Mouse (Mus musculus): ENCODE results near the gene Pank2.
"Not testable (repeated sequence)": the region's sequence is repeated elsewhere in the genome, so short reads cannot be mapped to it uniquely, and the experiment has no call there.

Pank2 gene

DNA sequence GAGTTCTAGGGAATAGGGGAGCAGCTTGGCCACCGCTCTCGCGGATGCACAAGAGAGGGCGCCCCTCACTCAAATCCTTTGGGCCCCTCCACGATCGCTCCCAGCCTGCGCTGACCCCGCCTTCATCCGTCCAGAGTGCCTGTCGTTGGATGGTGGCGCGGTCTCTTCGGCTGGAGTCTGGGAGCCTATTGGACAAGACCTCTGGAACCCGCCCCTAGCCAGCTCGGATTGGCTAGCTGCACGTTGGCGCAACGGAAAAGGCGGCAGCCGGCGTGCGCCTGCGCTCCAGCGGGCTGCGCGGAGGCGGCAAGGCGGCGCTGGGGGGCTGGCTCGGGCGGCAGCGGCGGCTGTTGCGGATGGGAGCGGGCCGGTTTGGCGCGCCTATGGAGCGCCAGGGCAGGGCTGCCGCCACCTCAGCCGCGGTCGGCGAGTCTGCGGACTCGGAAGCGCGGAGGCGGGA is at the start of gene Pank2:
Pank2 (plus strand) TSS at position 283 of the 460 bp plus-strand sequence.
- peak; percentile 97 for DNase-seq (ENCODE audit: low spot score in 2 of 2)

- DNase-seq (ENCODE audit: low spot score in 2 of 2), result peak; percentile 49 to 50
These were observed 48.5 kb upstream of the Pank2 start for GRCm38 (mm10) chr2:131213773-131214172.

GRCm38 (mm10) chr2:131215941-131216858 is 46.1 kb upstream of the Pank2 start:
- no peak for DNase-seq (ENCODE audit: low spot score in 2 of 2)

- DNase-seq (ENCODE audit: low spot score in 2 of 2), result no peak
These were observed 42.3 kb upstream of the Pank2 start for GRCm38 (mm10) chr2:131220030-131220429.

- no peak for DNase-seq (ENCODE audit: low spot score in 2 of 2)
These were observed 40.3 kb upstream of the Pank2 start for GRCm38 (mm10) chr2:131221853-131222515.

DNA sequence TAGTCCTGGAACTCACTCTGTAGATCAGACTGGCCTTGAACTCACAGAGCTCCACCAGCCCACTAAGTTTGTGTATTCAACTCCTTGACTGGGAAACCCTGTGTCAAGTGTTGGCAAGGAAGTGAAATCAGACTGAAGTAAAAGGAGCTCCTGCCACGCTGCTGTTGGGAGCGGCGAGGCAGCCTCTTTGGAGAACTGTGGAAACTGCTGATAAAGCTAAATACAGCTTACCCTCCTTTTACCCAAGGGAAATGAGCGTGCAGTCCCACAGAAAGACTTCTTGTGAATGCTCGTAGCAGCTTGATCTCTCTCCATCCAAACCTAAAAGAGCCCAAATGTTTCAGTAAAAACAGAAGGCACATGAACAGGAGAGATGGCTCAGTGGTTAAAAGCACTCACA is 39.7 kb upstream of the Pank2 start:
- peak; percentile 34 to 47 for DNase-seq (ENCODE audit: low spot score in 2 of 2)

GRCm38 (mm10) chr2:131223569-131223968 is 38.7 kb upstream of the Pank2 start:
- peak in 1 of 2 experiments; percentile 76 for DNase-seq (ENCODE audit: low spot score in 2 of 2)

DNA sequence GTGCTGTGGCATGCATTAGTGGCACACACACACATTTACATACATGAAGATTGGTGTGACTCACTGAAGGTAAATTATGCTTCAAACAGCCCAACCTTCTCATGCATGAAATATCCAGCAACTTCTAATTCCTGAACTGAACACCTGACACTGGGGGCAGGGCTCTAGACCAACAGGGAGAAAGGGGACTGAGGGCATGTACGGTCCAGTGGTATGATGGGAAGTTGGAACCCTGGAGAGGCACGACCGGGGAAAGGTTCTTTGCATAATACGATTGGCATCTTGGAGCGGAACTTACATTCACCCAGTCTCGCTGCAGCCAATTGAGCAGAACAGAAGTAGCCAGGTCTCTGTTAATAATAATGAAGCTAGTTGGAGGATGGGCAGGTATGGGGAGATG is 37.1 kb upstream of the Pank2 start:
- no peak for DNase-seq (ENCODE audit: low spot score in 2 of 2)

- not testable (repeated sequence) for DNase-seq (ENCODE audit: low spot score in 2 of 2)
These were observed 35.6 kb upstream of the Pank2 start for GRCm38 (mm10) chr2:131226669-131227068.

DNA sequence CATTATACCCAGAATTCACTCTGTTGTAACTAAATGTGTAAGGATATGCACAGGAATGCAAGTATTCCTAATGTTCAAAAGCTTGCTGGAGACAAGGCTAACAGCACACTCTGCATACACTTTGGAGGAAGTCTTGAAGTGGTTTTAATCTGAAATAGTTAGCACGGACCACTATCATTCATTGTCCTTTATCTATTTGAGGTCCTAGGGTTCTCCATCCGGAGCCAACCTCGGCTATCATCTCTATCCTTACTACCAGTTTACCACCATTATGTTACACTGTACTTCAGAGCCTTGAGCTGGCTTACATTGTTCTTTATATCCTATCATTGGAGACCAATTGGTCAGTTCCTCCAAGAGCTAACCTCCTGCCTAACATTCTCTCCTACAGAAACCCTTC is 35.1 kb upstream of the Pank2 start:
- DNase-seq (ENCODE audit: low spot score in 2 of 2), result no peak

DNA sequence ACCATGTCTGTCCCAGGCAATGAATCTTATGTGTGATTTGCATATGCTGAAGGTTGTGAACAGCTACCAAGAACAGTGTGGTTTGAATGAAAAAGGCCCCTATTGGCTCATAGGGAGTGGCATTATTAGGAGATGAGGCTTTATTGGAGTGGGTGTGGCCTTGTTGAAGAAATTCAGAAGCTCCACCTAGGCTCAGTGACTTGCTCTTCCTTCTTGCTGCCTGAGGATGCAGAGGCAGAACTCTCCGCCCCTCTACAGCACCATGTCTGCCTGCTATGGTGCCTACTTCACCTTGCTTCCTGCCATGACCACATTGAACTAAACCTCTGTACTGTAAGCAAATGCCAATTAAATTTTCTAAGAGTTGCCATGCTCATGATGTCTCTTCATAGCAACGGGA is 29.7 kb upstream of the Pank2 start:
- DNase-seq (ENCODE audit: low spot score in 2 of 2), result peak in 1 of 2 experiments; percentile 59

GRCm38 (mm10) chr2:131233307-131234126 is 28.8 kb upstream of the Pank2 start, which contains the start of gene Mavs:
Gene Mavs (plus strand): TSS chr2:131234063.
- DNase-seq (ENCODE audit: low spot score in 2 of 2), result peak; percentile 92 to 98

- DNase-seq (ENCODE audit: low spot score in 2 of 2), result no peak
These were observed 28.1 kb upstream of the Pank2 start for GRCm38 (mm10) chr2:131234127-131234650.

DNA sequence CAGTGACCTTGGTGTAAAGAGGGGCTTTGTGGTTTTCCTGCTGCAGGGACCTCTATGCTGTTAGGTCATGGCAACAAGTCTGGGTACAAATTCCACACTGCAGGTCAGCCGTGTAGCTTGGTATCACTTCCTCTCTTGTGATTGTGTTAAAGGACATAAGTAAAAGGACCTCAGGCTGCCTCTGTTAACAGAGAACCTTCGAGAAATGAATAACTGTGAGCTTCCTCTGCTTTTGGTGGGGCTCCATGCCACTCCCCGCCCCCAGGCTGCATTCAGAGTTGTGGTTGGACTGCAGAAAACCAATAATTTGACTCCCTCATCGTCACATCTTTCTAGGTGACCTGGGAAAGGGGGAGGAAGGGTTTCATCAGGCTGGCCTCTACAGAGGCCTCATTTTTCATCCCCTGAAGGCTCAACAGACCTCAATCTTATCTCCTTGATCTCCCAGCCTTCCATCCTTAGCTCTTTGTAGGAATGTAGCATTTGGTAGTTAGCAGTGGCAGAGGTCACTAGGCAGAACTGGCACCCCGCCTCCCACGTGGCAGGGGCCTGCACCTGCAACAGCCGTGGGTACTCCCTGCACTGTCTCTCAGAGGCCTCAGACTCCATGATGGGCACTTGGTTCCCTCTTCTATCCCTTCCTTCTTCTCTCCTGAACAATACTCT is 27.2 kb upstream of the Pank2 start:
- peak; percentile 27 to 67 for DNase-seq (ENCODE audit: low spot score in 2 of 2)

DNA sequence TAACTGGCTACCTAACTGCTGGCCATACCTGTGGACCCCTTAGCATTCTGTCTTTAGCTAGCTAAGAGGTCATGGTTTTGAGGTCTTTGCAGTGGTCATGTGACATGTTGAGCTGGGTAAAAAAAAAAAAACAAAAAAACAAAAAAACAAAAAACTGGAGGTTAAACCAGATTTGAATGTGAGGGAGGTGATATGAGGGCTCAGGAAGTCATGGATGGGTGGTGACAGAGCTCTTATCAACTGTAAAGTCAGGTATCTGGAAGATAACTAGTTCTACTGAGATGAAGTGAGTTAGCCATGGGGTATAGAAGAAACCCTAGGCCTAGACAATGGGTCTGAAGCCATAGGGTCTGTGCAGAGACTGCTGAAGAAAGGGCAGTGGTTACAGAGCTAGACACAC is 20.1 kb upstream of the Pank2 start:
- DNase-seq (ENCODE audit: low spot score in 2 of 2), result no peak

DNA sequence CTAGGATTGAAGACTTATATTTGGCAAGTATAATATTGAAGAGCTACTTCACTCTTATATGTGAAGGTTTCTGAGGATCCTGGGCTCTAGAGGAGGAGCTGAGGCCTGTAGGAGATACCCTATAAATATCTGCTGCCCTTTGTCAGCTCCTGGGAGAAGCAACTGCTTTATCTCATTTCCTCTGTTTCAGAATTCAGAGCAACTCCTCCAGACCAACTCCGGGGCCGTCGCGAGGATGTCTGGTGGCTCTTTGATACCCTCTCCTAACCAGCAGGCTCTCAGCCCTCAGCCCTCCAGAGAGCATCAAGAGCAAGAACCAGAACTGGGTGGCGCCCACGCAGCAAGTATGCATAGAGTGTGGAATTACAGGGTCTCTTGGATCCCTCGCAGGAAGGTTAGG is 19.4 kb upstream of the Pank2 start:
- no peak for DNase-seq (ENCODE audit: low spot score in 2 of 2)

DNA sequence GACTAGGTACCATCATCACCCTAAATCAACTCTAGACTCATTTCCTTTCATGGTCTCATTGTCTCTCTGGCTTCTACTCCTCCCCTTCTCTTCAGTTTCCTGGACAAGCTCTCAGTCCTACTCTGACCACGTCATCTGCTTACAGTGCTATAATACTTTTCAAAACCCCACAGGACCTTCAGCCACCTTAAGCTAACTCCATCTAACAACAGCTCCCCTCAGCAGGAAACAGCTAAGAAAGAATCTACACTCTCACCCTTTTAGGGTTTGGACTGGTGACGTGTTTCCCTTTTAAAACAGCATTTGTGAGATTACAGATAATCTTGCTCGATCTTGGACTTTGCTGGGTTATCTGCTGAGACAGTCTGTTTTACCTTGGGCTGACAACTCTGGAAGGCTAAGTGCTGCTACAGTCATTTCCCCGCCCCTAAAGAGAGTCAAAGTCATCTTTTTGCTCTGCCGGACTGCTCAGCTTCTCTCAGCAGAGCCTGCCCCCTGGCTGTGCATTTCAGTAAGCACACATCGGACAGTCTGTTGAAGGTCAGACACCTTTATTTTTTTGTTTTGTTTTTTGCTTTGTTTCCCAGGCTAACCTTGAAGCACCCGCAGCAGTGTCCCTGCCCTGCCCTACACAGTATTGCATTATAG is 8.5 kb upstream of the Pank2 start:
- peak; percentile 40 to 82 for DNase-seq (ENCODE audit: low spot score in 2 of 2)

DNA sequence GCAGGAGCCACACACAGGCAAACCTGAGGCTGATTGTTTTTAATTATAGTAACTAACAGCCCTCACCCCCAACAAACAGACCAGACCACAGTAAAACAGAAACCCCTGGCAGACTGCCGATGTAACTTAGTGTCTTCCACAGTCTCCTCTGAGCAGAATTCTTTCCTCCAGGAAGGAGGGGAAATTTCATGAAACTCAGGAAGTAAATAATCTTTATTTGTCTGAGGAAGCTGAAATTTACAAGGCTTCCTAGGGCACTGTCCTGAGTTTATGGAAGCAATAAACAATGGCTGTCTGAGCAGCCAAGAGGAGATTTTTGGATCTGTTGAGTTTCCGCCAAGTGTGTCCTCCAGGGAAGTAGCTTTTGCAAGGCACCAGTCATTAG is 8.0 kb upstream of the Pank2 start:
- DNase-seq (ENCODE audit: low spot score in 2 of 2), result no peak

- no peak for DNase-seq (ENCODE audit: low spot score in 2 of 2)
These were observed 6.6 kb upstream of the Pank2 start for GRCm38 (mm10) chr2:131255738-131256137.

DNA sequence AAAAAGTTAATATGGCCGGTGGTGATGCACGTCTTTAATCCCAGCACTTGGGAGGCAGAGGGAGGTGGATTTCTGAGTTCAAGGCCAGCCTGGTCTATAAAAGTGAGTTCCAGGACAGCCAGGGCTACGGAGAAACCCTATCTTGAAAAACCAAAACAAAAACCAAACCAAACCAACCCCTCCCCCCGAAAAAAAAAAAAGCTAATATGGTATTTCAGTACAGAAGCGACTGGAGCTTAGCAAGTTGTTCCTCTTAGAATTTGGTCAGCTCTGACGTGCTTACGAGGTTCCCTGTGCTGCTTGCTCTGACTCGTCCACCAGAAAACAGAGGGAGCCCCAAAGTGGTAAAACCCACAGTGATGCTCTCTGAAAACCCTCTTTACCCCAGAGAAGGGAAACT is 3.6 kb upstream of the Pank2 start:
- no peak for DNase-seq (ENCODE audit: low spot score in 2 of 2)

All from spleen, postnatal 10 days (tissue).